Mouse (Mus musculus): ENCODE data around the gene Dennd5b. TPM values are rescaled to one million over a fixed set of nuclear protein-coding genes. Genes with fewer than 3 reads are reported as not detected.

Gene Dennd5b
- polyA plus RNA-seq, 1 experiment from 2014 or later: 7.9 TPM

- no peaks in the 10 kb centered on the region for H3K27me3 ChIP-seq (ENCODE audit: insufficient read depth, low read length)
- no peaks in the 10 kb centered on the region for H3K9me3 ChIP-seq (ENCODE audit: low read length)
- no peak overlapping the region for H3K9ac ChIP-seq (replicated peaks)
- H3K27ac ChIP-seq (ENCODE audit: low read depth): no peak overlapping the region
- TF ChIP-seq EP300 (IDR thresholded peaks at IDR 0.05; ENCODE audit: low read depth) (no peak), CTCF (IDR thresholded peaks at IDR 0.05; ENCODE audit: low read depth) (no peak)
- DNase-seq (no peak), ATAC-seq (no peak)
- H3K4me2 ChIP-seq (ENCODE audit: low read depth, low read length): no peak overlapping the region
- WGBS (ENCODE audit: insufficient replicate concordance): 44% methylated on average over 1 of the region's 1 CpGs
- H3K4me1 ChIP-seq (ENCODE audit: insufficient read depth): no peaks in the 10 kb centered on the region
- no peaks in the 10 kb centered on the region for H3K36me3 ChIP-seq (replicated peaks; ENCODE audit: insufficient read depth, low read length)
- no peak overlapping the region for H3K4me3 ChIP-seq (ENCODE audit: low read depth, low read length)
Observed at GRCm38 (mm10) chr6:148961285-148961684, 140.2 kb downstream of the Dennd5b start.

- no peak overlapping the region for H3K9ac ChIP-seq (replicated peaks)
- TF ChIP-seq EP300 (IDR thresholded peaks at IDR 0.05; ENCODE audit: low read depth) (no peak), CTCF (IDR thresholded peaks at IDR 0.05; ENCODE audit: low read depth) (no peak)
- H3K9me3 ChIP-seq (ENCODE audit: low read length): no peaks in the 10 kb centered on the region
- H3K27me3 ChIP-seq (ENCODE audit: insufficient read depth, low read length): no peaks in the 10 kb centered on the region
- no peak for ATAC-seq
- 67% methylated on average over 4 of the region's 4 CpGs for WGBS (ENCODE audit: insufficient replicate concordance)
- no peaks in the 10 kb centered on the region for H3K36me3 ChIP-seq (replicated peaks; ENCODE audit: insufficient read depth, low read length)
- H3K27ac ChIP-seq (ENCODE audit: low read depth): no peak overlapping the region
- DNase-seq: no peak
- peaks cover 5% of the 10 kb centered on the region for H3K4me1 ChIP-seq (ENCODE audit: insufficient read depth)
- H3K4me2 ChIP-seq (ENCODE audit: low read depth, low read length): no peak overlapping the region
- no peak overlapping the region for H3K4me3 ChIP-seq (ENCODE audit: low read depth, low read length)
Observed at GRCm38 (mm10) chr6:148959540-148960238, 141.8 kb downstream of the Dennd5b start.

- ATAC-seq: no peak
- TF ChIP-seq EP300 (IDR thresholded peaks at IDR 0.05; ENCODE audit: low read depth) (no peak), CTCF (IDR thresholded peaks at IDR 0.05; ENCODE audit: low read depth) (peak; percentile 27; the same call in 1 of the 2 replicates)
- Histone ChIP-seq H3K9me3 (ENCODE audit: low read length) (no peaks in the 10 kb centered on the region), H3K9ac (replicated peaks) (no peak overlapping the region), H3K36me3 (replicated peaks; ENCODE audit: insufficient read depth, low read length) (no peaks in the 10 kb centered on the region), H3K27ac (ENCODE audit: low read depth) (no peak overlapping the region), H3K4me3 (ENCODE audit: low read depth, low read length) (no peak overlapping the region), H3K4me2 (ENCODE audit: low read depth, low read length) (no peak overlapping the region), H3K4me1 (ENCODE audit: insufficient read depth) (peaks cover 5% of the 10 kb centered on the region), H3K27me3 (ENCODE audit: insufficient read depth, low read length) (no peaks in the 10 kb centered on the region)
- WGBS (ENCODE audit: insufficient replicate concordance): 78% methylated on average over 1 of the region's 1 CpGs
- DNase-seq: no peak
Observed at GRCm38 (mm10) chr6:148958712-148959111, 142.8 kb downstream of the Dennd5b start.

GRCm38 (mm10) chr6:148957046-148957445, 144.4 kb downstream of the Dennd5b start:
- DNase-seq (no peak), ATAC-seq (no peak)
- H3K36me3 ChIP-seq (replicated peaks; ENCODE audit: insufficient read depth, low read length): no peaks in the 10 kb centered on the region
- peaks cover 5% of the 10 kb centered on the region for H3K4me1 ChIP-seq (ENCODE audit: insufficient read depth)
- no peak overlapping the region for H3K4me3 ChIP-seq (ENCODE audit: low read depth, low read length)
- no peak overlapping the region for H3K27ac ChIP-seq (ENCODE audit: low read depth)
- no peak overlapping the region for H3K4me2 ChIP-seq (ENCODE audit: low read depth, low read length)
- TF ChIP-seq EP300 (IDR thresholded peaks at IDR 0.05; ENCODE audit: low read depth) (no peak), CTCF (IDR thresholded peaks at IDR 0.05; ENCODE audit: low read depth) (no peak)
- H3K9me3 ChIP-seq (ENCODE audit: low read length): no peaks in the 10 kb centered on the region
- no peak overlapping the region for H3K9ac ChIP-seq (replicated peaks)
- H3K27me3 ChIP-seq (ENCODE audit: insufficient read depth, low read length): no peaks in the 10 kb centered on the region
- WGBS (ENCODE audit: insufficient replicate concordance): 87% methylated on average over 3 of the region's 3 CpGs

GRCm38 (mm10) chr6:148955641-148956420, 145.6 kb downstream of the Dennd5b start:
- Histone ChIP-seq H3K9ac (replicated peaks) (no peak overlapping the region), H3K36me3 (replicated peaks; ENCODE audit: insufficient read depth, low read length) (no peaks in the 10 kb centered on the region), H3K4me3 (ENCODE audit: low read depth, low read length) (no peak overlapping the region), H3K27me3 (ENCODE audit: insufficient read depth, low read length) (no peaks in the 10 kb centered on the region), H3K9me3 (ENCODE audit: low read length) (no peaks in the 10 kb centered on the region), H3K4me1 (ENCODE audit: insufficient read depth) (peaks cover 5% of the 10 kb centered on the region), H3K4me2 (ENCODE audit: low read depth, low read length) (no peak overlapping the region), H3K27ac (ENCODE audit: low read depth) (no peak overlapping the region)
- DNase-seq: no peak
- ATAC-seq: no peak
- TF ChIP-seq CTCF (IDR thresholded peaks at IDR 0.05; ENCODE audit: low read depth): no peak

GRCm38 (mm10) chr6:148946881-148947405, 154.5 kb downstream of the Dennd5b start:
- Histone ChIP-seq H3K4me2 (ENCODE audit: low read depth, low read length) (peak overlapping the region; percentile 100), H3K4me1 (ENCODE audit: insufficient read depth) (peaks cover 10% of the 10 kb centered on the region), H3K4me3 (ENCODE audit: low read depth, low read length) (peak overlapping the region; percentile 96), H3K9ac (replicated peaks) (peak overlapping the region; percentile 73), H3K9me3 (ENCODE audit: low read length) (no peaks in the 10 kb centered on the region), H3K27me3 (ENCODE audit: insufficient read depth, low read length) (no peaks in the 10 kb centered on the region), H3K27ac (ENCODE audit: low read depth) (peak overlapping the region; percentile 61), H3K36me3 (replicated peaks; ENCODE audit: insufficient read depth, low read length) (no peaks in the 10 kb centered on the region)
- no peak for TF ChIP-seq CTCF (IDR thresholded peaks at IDR 0.05; ENCODE audit: low read depth)
- TF ChIP-seq EP300 (IDR thresholded peaks at IDR 0.05; ENCODE audit: low read depth): no peak
- 41% methylated on average over 11 of the region's 11 CpGs for WGBS (ENCODE audit: insufficient replicate concordance)
- DNase-seq (no peak), ATAC-seq (no peak)

All from liver, postnatal 0 days (tissue).